Mouse (Mus musculus): ENCODE measurements around the gene Zfp365.

- TF ChIP-seq CTCF (IDR thresholded peaks at IDR 0.05; ENCODE audit: control insufficient read depth, insufficient read depth, low read length) = no peak
- TF ChIP-seq POLR2A (IDR thresholded peaks at IDR 0.05; ENCODE audit: borderline replicate concordance, control insufficient read depth, low read depth, low read length) = no peak
These were observed 17.8 kb downstream of the Zfp365 start for GRCm38 (mm10) chr10:67894683-67895082.

All from bone marrow, adult 2 months (tissue).